Mouse (Mus musculus) G1E (cell line): ENCODE measurements around the gene Zfyve19.

Experiments used
- CTCF ChIP-seq: IDR thresholded peaks from 2 replicates; pipeline ENCODE4 v1.5.1; 2012; ENCODE audit warnings: low read depth, low read length, inconsistent platforms, mixed read lengths
- GATA1 ChIP-seq: IDR thresholded peaks from 2 replicates; pipeline ENCODE4 v1.6.1; 2012; ENCODE audit warnings: borderline replicate concordance, low read length, inconsistent platforms, mixed read lengths
- TAL1 ChIP-seq: conservative IDR thresholded peaks from 2 replicates; pipeline ENCODE4 v1.6.1; 2012; ENCODE audit warnings: low read depth, low read length, inconsistent platforms, mixed read lengths

DNA sequence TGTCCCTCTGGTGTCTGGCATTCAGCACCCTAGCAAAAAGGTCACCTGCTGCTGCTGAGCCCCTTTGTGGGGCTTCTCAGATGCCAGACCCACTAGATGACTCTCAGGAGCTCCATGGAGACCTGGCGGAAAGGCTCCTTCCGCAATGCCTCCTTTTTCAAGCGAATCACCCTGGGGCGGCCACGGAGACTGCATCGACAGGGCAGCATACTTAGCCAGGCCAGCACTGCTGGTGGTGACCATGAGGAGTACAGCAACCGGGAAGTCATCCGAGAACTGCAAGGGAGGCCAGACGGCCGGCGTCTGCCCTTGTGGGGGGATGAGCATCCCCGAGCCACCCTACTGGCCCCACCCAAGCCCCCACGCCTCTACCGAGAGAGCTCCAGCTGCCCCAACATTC is 33.6 kb upstream of the Zfyve19 start:
- TF ChIP-seq CTCF (no peak), GATA1 (no peak), TAL1 (no peak)
